Mouse (Mus musculus): ENCODE measurements around the gene Gm21996.
"Not testable (repeated sequence)": the region's sequence is repeated elsewhere in the genome, so short reads cannot be mapped to it uniquely, and the experiment has no call there.

The Gm21996 gene

GRCm38 (mm10) chrY:89745432-89745831, at the start of gene Gm21996:
Gene Gm21996 (minus strand): TSS chrY:89745532.
- in situ Hi-C loops (cut with MboI), result not testable (repeated sequence)

All from mature B cell (primary cell).